Mouse (Mus musculus) bone marrow macrophage, adult 2 months (primary cell): ENCODE data around the gene Clp1.

ENCODE experiments used
- CTCF ChIP-seq: IDR thresholded peaks from 2 replicates; pipeline ENCODE4 v1.5.1; 2012; ENCODE audit warnings: low read depth, mild to moderate bottlenecking, low read length, moderate library complexity
- POLR2A ChIP-seq: IDR thresholded peaks from 2 replicates; pipeline ENCODE4 v1.6.1; 2012; ENCODE audit warnings: mild to moderate bottlenecking, low read depth, low read length, borderline replicate concordance

DNA sequence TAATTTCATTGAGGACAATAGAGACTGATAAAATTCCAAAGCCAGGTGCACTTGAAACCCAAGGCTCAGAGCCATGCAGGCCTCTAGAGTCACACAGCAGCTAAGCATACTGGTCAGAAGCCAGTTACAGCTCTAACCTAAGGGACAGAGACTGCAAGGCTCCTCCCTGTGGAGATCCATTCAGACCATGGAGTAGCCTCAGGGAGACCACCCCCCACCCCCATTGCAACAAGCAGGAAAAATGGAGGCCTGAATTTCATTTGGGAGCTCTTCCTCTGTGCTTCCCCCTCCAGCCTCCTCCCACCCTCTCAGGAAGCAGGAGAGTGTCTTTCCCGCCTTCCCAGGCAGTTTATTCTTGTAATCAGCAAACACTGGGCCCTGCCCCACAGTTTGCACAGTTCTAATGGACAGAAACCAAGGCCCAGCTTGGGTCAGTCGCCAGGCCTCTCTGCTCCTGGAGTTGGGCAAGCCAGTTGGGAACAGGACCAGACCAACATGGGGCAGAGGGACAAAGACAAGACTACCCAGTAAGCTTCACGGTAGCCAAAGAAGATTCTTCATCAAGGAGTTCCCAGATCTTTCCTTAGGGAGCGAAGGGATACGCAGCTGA is 14.8 kb upstream of the Clp1 start:
- TF ChIP-seq POLR2A, result no peak
- TF ChIP-seq CTCF, result no peak
